Mouse (Mus musculus): ENCODE data around the gene Arid5b. TPM values are rescaled to one million over a fixed set of nuclear protein-coding genes. Genes with fewer than 3 reads are reported as not detected.
A peak's percentile ranks its signal among the peaks of the same experiment; 100 is the strongest.

Gene Arid5b
- total RNA-seq, 2 experiments from 2014 or later = 14.0 to 25.3 TPM

DNA sequence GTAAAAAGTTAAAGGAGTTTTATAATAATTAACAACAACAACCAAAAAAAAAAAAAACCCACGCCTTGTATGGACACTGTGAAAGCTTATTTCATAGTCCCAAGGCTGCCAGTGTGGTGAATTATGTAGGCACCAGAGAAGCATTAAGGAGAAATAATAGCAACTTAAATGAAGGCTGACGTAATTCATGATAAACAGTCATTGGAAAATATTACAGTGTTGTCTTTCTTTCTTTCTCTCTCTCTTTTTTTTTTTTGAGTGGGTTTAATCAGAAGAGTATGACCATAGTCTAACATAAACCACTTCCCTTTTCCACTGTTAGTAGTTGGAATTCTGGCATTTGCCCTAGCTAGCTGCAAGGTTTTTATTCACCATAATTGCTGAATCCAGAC lies 111.8 kb downstream of the Arid5b start:
- no peak for DNase-seq (ENCODE audit: low spot score in 2 of 2)

DNA sequence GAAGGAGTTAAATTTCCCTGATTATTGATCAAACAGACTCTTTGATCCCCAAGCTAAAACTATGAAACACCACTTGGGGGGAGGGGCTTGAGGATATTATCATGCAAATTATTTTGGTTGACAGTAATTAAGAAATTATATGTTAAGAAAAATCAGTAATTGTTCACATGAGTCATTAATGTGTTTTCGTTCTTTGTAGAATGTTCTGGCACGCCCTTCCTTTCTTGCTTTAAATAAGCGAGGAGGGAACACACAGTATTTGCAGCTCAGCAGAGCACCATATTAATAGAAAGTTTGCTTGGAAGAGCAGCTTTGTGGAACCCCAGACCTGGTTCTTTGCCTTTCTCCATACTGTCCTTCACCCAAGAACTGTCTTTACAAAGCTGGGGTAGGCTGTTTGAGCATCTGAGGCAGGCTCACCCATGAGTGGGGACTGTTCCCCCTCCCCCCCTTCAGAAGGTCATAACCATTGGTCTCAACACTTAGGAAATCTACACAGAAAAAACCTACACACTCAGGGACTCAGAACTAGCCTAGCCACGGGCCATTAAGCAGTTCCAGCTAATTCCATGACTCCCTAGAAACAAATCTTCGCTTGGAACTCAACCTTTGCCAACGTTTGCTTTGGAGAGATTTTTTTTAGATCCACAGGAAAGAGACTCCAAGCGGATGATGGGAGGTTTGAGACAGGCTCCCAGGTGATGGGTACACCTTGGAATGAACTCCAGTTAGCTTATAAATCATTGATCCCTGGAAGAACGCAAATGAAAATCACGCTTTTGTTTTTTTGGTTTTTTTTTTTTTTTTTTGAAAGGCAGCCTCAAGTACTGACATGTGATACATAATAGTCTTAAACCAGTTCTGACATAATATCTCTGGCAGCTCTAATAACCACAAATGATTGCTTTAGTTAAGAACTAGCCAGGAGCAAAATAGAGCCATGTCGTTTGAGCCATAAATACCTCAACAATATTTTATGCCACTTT lies 112.5 kb downstream of the Arid5b start:
- DNase-seq (ENCODE audit: low spot score in 2 of 2) = no peak

DNA sequence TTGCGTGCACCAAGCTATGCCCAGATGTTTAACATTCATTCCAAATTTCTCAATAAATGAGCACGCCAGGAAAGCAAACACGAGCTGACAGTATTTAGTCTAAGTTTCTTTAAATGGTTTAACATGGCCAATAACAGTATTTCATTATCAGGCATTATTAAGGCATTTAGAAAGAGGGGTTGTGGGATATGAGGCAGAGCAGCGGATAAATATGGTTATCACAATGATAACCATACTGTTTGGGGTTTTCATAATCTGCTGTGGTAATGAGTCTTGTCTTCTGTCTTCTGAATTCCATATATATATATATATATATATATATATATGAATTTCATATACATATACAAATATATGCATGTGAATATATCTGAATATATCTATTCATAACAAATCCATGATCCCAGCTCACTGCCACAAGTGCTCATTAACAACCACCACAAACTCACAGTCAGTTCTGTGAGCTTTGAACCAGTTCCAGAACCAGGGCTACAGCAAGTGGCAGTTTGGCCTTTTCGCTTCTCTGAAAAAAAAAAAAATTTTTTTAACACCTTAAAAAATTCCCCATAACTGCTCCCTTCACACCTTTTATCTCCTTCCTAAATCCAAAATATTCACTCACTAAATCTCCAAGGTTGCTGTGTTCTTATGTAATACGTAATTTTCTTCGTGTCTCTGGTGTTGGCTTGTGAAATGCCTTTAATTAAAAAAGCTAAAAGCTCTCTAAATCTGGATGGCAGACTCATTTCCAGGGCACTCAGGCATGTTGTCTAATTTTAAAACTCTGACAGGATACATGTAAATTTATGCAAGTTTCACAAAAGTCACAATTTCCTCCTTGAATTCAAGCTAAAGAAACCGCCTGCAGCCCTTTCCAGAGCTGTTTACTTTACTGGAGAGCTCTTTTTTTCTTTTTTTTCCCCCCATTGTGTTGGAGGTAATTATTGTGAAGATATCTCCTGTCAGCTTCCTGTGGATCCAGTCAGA lies 113.5 kb downstream of the Arid5b start:
- DNase-seq (ENCODE audit: low spot score in 2 of 2) = no peak

DNA sequence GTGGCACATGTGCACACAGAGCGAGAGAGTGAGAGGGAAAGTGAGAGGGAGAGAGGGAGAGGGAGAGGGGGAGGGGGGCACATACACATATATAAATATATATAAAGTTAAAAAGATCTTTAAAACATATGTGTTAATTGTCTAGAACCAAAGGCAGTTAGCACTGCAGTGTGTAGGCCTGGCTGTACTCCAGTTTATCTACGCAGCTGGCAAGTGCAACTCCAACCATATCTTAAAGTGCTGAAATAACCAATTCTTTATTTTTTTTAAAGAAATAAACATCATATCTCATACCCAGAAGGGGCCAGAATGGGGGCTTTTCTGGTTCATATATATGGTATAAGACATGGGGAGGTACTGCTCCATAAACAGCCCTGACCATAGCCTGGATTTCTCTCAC lies 114.4 kb downstream of the Arid5b start:
- no peak for DNase-seq (ENCODE audit: low spot score in 2 of 2)

DNA sequence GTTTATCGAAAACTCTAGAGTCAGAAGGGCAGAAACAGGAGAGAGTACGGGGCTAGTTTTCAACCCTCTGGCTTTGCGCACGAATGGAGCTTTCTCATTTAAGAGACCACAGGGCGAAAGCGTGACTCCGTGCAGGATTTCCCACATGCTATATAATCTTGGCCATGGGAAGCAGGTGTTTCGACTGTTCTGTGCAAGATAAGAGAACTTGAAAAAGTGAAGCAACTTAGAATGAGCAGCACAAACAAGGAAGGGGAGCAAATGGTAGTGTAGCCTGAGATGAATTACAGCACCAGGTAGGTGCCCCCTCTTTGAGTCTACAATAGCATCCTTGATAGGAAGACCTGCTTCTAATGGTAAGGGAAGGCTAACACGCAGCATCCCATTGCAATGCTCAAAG lies 118.8 kb downstream of the Arid5b start:
- no peak for DNase-seq (ENCODE audit: low spot score in 2 of 2)

DNA sequence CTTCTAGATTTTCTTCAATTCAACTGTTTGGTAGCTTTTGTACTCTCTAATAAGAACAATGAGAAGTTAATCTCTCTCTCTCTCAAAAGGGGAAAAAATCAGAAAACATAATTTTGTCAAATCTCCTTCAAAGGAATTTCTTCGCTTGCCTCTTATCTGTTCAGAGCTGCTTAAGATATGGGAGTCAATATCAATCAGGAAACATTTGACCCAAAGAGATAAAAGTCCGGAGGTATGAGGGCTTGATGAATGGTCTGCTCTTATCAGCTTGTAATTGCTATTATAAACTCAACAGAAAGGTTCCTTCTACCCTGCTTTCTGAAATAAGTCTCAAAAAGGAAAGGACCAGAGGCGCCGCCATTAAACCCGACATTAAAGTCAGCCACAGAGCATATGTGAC lies 120.0 kb downstream of the Arid5b start:
- no peak for DNase-seq (ENCODE audit: low spot score in 2 of 2)

DNA sequence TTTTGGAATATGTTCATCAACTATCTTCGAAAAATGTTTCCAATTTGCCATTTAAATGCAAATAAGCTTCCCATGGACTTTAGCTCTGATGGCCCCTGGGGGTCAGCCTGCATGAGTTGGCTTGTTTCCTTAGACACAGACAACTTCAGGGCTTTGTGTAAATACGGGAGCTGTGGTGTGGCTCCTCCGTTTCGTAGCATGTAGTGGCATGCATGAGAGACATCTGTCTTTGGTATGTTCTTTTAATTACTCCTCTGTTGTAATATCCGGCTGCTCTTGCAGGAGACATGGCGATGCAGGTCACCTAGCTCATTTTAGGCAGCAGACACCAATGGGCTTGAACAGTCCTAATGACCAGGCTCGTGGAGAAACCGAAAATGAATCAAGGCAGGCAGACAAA lies 121.0 kb downstream of the Arid5b start:
- no peak for DNase-seq (ENCODE audit: low spot score in 2 of 2)

DNA sequence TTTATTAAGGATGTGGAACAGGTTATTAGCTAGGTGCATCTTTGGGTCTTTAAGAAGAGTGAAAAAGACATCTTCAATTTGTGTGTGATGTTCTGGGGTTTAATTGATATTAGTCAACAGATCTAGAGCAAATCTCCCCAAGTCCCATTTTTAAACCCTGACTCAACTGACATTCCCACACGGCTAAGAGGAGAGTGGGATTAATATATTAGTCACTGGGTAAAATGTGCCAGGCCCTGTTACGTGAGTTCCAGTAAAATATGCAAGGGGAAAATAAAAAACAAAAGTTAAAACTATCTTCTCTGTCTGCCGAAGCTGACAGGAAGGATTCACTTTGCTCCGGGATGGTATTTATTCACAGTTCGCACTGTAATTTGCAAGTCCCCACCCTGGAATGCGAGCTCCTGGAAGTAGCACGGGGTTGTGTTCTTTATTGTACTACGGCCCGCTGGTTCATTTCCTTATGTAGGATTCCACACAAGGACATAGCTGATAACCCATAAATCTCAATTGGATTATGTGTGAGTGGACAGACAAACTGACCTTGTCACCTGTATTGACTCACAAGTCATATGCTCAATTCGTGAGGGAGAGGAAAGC lies 121.8 kb downstream of the Arid5b start:
- no peak for DNase-seq (ENCODE audit: low spot score in 2 of 2)

DNA sequence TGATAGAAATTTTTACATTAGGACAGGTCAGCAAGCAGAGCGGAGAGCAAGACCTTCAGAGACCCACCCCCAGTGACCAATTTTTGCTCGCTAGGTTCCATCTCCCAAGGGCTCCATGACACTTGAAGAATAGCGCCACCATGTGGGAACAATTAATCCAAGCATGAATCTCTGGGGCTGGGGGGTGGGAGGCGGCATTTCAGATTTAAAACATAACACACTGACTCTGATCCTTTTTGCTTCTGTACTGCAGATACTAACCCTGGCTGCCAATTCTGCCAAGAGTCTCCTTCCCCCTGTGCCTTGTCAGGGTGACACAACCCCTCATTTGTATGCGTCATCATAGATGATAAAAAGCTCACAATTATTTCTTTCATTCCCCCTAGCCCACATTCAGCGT lies 122.4 kb downstream of the Arid5b start:
- DNase-seq (ENCODE audit: low spot score in 2 of 2) = no peak

DNA sequence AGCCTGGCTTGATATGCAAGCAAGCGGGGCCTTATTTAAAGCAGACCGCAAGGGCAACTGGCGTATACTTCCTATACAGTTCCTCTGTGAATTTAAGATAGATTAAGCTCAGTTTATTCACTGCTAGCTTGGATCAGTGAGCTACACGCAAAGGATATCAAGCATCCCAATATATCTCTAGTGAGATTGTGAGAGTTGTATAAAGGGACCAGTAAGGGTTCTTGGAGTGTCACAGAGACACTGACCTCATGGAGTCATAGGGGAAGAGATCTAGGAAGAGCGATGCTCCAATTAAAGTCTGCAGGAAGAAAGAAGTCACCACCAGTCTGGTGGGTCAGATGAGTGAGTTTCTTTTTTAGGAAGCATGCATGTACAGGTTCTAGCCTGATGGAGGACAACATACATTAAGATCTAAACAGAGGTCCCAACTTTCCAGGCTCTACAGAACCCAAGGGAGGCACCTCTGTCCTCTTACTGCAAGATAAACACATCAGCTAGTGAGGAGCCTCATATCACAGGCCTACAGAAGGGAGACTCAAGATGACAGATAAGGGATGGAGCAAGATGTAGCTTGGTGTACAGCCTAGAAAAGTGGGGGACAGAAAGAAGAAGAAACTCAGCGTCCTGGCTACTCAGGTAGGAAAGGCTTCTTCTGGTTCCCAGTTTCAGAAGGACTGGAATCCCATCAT lies 123.0 kb downstream of the Arid5b start:
- no peak for DNase-seq (ENCODE audit: low spot score in 2 of 2)

DNA sequence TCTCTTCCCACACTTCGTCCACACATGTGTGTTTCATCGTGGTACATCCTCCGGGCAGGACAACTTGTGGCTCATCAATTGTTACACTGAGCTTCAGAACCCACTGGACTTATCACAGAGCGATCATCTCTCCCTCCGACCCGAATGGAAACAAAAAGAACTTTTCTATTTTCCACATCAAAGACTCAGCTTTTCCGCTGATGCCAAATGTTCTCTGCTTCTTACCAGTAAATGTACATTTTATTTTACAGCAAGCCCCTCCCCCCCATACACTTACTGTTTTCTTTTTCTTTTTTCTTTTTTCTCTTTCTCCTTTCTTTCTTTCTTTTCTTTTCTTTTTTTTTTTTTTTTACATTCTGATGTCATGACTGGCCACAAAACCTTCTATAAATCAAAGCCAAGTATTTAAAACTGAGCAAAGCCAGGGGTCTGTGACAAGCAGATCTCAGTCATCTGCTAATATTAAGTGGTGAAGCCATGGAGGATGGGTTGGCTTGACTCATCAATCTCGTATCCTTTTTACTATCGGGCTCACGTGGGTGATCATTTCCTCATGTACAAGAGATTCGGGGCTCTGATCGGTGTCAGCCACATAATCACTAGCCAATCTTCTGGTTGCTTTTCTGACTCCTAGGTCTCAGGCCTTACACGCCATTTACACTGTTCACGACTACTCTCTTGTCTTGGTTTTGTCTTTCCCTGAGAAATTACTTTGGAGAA lies 124.3 kb downstream of the Arid5b start:
- DNase-seq (ENCODE audit: low spot score in 2 of 2) = no peak

DNA sequence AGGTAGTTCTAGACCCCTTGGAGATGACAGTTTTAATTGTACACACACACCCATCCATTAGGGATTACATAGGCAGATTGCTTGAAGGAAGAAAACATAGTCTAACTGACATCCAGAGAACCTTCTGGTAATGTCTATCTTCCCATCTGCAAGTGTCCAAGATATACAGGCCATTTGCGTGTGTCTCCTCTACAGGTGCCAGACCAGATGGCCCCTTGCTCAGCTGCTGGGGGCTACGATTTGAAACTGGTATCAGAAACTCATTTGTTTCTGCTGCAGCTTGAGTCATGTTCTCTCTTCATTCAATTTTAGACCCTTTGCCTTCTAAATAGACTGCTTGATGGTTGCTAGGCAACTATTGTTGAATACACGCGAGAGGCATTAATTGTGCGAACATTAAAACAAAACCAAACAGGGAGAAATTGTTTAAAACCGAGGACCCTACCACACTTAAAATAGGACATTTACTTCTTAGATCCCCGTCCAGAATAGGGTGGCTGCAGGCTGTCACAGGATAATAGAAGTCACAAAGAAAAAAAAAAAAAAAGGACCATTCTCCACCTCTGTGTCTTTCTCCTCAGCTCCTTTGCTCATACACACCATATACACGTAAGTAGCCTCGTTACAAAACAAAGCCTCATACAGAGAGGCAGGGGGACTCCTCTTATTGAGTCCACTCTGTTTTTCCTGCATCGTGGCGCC lies 125.0 kb downstream of the Arid5b start:
- no peak for DNase-seq (ENCODE audit: low spot score in 2 of 2)

DNA sequence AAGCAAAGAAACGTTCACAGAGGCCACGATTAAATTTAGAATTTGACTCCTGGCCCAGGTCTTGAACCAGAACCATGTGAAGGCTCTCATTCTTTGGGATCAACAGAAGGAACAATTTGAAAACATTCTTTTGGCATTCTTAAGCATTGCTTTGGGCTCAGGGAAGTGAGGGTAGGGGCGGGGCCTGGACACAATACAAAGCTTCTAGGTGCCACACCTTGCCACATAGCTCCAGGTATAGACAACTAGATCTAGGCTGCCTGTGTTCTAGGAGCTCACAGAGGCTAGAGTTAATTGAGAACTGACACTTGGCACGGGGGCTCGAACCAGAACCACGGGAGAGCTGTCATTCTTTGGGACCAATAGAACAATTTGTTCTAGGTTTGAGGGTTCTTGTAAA lies 130.0 kb downstream of the Arid5b start:
- no peak for DNase-seq (ENCODE audit: low spot score in 2 of 2)

DNA sequence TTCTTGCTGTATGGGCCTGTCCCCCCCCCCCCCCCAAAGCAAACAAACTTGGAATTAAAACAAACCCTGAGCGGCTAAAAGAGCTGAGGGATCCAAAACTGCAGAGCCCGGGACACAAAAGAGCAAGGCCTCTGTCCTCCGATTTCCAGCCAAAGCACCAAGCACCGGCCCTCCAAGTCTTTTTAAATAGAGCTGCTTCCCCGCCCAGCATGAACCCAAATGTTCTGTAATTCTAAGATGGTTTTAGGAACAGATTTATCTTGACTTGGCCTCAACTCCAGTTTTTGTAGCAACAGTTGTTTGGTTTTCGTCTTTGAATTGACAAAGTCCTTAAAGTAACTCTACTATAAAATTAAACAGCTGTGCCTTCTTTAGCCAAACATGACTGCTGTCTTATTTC lies 130.8 kb downstream of the Arid5b start:
- DNase-seq (ENCODE audit: low spot score in 2 of 2) = no peak

DNA sequence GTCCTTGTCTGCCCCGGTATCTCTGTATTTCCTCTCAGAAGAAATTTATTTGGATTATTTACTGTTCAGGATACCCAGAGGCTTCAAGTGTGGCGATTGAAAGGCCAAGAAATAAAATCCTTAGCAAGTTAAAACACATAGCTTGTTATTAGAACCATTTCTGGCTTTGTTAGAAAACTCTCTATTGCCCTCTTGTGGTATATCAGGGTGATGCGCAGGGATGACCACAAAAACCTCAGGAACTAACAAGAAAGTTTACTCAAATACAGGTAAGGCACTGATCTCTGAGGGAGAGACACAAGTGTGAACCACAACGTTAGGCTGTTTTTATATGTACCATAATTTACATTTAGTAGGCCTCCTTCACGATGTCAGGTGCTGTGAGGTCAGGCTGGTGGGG lies 131.7 kb downstream of the Arid5b start:
- DNase-seq (ENCODE audit: low spot score in 2 of 2) = peak in 1 of 2 experiments; percentile 44

DNA sequence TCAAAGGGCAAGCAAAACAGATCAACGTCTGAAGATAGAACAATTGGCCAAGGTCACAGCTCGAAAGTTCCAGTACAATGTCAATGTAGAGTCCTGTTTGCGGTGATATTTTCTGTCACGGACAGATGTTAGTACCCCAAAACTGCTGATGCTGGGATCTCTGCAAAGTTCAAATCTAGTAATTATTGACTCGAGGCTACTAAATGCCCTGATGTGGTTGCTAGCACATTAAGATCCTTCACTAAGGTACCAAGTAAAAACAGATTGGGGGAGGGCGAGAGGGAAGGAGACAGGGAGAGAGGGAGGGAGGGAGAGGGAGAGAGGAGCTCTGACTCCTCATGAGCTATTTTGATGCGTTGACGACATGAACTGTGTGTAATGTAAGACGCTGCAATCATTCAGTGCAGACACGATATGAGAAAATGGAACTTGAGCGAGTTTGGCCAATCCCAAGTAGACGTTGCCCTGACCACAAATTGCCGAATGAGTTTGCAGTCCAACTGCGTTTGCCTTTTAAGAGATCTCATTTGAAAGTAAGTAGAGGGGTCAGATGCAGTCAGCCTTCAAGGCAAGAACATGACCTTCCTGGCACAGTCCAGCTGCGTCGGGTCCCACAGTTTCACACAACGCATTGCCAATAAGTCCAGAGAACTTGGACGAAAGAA lies 133.1 kb downstream of the Arid5b start:
- no peak for DNase-seq (ENCODE audit: low spot score in 2 of 2)

DNA sequence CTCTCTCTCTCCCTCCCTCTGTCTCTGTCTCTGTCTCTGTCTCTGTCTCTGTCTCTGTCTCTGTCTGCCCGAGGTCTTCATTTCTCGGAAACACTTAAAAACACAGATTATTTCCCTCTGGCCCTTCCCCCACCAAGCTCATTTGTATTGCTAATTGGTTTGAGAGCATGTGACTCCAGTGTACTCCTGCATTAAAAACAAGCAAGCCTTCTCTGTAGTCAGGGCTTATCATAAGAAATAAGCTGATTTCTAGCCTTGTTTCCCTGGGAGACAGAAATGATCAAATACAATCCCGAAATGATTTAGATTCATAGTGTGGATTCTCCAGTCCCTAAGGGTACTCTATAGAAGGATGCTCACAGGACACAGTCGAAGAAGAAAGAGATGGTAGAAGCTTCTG lies 136.0 kb downstream of the Arid5b start:
- DNase-seq (ENCODE audit: low spot score in 2 of 2) = no peak

DNA sequence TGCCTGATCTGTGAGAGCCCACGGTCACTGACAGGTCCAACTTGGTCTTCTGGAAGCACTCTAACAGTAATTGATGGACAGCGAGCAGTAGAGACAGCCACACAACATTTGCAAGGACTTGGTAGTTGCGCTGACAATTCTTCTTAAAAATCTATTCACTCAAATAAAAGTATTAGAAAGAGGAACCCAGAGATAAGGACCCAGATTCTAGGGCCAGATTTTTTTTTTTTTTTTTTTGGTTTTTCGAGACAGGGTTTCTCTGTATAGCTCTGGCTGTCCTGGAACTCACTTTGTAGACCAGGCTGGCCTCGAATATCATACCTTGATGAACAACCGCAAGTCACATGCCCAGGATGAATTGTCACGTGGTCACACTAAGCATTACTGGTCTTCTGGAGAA lies 137.0 kb downstream of the Arid5b start:
- DNase-seq (ENCODE audit: low spot score in 2 of 2) = no peak

DNA sequence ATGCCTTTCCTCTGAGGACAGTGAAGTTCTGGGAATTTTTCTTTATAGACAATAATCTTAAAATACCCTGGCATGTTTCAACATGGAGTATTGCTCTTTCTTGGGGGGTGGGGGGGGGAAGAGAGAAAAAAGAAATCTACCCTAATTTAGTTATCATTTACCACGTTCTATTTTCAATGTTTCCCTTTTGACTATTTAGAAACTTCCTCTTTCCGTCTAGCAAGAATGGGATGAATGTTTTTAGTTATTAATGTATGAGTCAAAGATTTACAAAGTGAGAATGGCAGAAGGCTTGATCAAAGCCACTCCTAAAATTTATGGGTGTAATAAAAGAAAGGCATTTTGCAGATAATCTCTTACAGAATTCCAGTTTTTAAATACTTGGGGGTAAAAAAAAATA lies 137.7 kb downstream of the Arid5b start:
- DNase-seq (ENCODE audit: low spot score in 2 of 2) = no peak

Data from adrenal gland, adult 18-20 months (tissue).